Comparison of ENCODE assay signal across 14 mouse cellular contexts in genomic region chr2:33630081-33631021, GRCm38 (mm10). TPM values are rescaled to one million over a fixed set of nuclear protein-coding genes. Genes with fewer than 3 reads are reported as not detected.
DNase-seq lines count a peak whose midpoint lies in the region; ATAC-seq lines count a peak whose summit lies in the region.
"Had no signal": no experiment of that assay in that cellular context is flagged by ENCODE, and none has a peak within 500 bp of the region (broad histone marks: within the 10 kb centered on the region; RNA-seq: fewer than 3 reads in every experiment).

No protein-coding gene starts in this region.

- ATAC-seq in forebrain, embryonic 11.5 days (replicated peaks; ENCODE audit: low FRiP score) = 0 out of 2 replicates have a peak, but pooled peaks have one; percentile 28
- no peak for ATAC-seq in forebrain, embryonic 14.5 days
- ATAC-seq in hindbrain, embryonic 13.5 days (ENCODE audit: low FRiP score) = no peak
- ATAC-seq in midbrain, embryonic 13.5 days = peak; percentile 68
- ATAC-seq in cerebellum, adult (ENCODE audit: insufficient number of reproducible peaks, low FRiP score, low TSS enrichment) = no peak

- H3K27me3 ChIP-seq in forebrain, embryonic 11.5 days (ENCODE audit: control insufficient read depth, insufficient read depth, low read length) = peaks cover 97% of the 10 kb centered on the region
- peaks cover 98% of the 10 kb centered on the region for H3K27me3 ChIP-seq in forebrain, embryonic 14.5 days (replicated peaks; ENCODE audit: control insufficient read depth, insufficient read depth, low read length)
- peaks cover 99% of the 10 kb centered on the region for H3K27me3 ChIP-seq in hindbrain, embryonic 13.5 days
- H3K27me3 ChIP-seq in midbrain, embryonic 13.5 days = peaks cover 99% of the 10 kb centered on the region

- H3K27ac ChIP-seq in forebrain, embryonic 11.5 days (ENCODE audit: low read depth, low read length) = no peak overlapping the region
- H3K27ac ChIP-seq in forebrain, embryonic 14.5 days (ENCODE audit: low read depth, low read length) = no peak overlapping the region
- peak overlapping the region; percentile 84 for H3K27ac ChIP-seq in hindbrain, embryonic 13.5 days
- no peak overlapping the region for H3K27ac ChIP-seq in midbrain, embryonic 13.5 days
- H3K27ac ChIP-seq: heart, embryonic 15.5 days; liver, embryonic 14.5 days had no signal

- peaks cover 21% of the 10 kb centered on the region for H3K4me1 ChIP-seq in forebrain, embryonic 11.5 days (replicated peaks; ENCODE audit: control insufficient read depth, insufficient read depth, low read length)
- H3K4me1 ChIP-seq in forebrain, embryonic 14.5 days (ENCODE audit: control insufficient read depth, insufficient read depth, low read length) = no peaks in the 10 kb centered on the region
- H3K4me1 ChIP-seq in hindbrain, embryonic 13.5 days (replicated peaks) = peaks cover 76% of the 10 kb centered on the region
- peaks cover 58% of the 10 kb centered on the region for H3K4me1 ChIP-seq in midbrain, embryonic 13.5 days (replicated peaks)
- H3K4me1 ChIP-seq: megakaryocyte, embryonic 14.5 days had no signal

- WGBS in forebrain, embryonic 11.5 days = under 1% methylated on average over 33 of the region's 34 CpGs
- under 1% methylated on average over 34 of the region's 34 CpGs for WGBS in forebrain, embryonic 14.5 days
- WGBS in hindbrain, embryonic 13.5 days = 2% methylated on average over 34 of the region's 34 CpGs
- WGBS in midbrain, embryonic 13.5 days = under 1% methylated on average over 34 of the region's 34 CpGs

- no peaks in the 10 kb centered on the region for H3K9me3 ChIP-seq in forebrain, embryonic 11.5 days (ENCODE audit: control insufficient read depth, low read length)
- H3K9me3 ChIP-seq in forebrain, embryonic 14.5 days (replicated peaks; ENCODE audit: control insufficient read depth, low read length) = no peaks in the 10 kb centered on the region
- H3K9me3 ChIP-seq in hindbrain, embryonic 13.5 days = no peaks in the 10 kb centered on the region
- H3K9me3 ChIP-seq in midbrain, embryonic 13.5 days = no peaks in the 10 kb centered on the region
- H3K9me3 ChIP-seq: G1E; heart, embryonic 15.5 days; megakaryocyte, embryonic 14.5 days had no signal

- no peak overlapping the region; the same call in 1 of the 2 replicates for H3K4me2 ChIP-seq in forebrain, embryonic 11.5 days (ENCODE audit: low read depth, low read length, severe bottlenecking)
- no peak overlapping the region for H3K4me2 ChIP-seq in forebrain, embryonic 14.5 days (ENCODE audit: low read length)
- H3K4me2 ChIP-seq in hindbrain, embryonic 13.5 days = peak overlapping the region; percentile 55
- peak overlapping the region; percentile 50 for H3K4me2 ChIP-seq in midbrain, embryonic 13.5 days (replicated peaks)
- H3K4me2 ChIP-seq: heart, embryonic 15.5 days had no signal

- no peak overlapping the region for H3K9ac ChIP-seq in forebrain, embryonic 11.5 days (ENCODE audit: low read length)
- no peak overlapping the region for H3K9ac ChIP-seq in forebrain, embryonic 14.5 days (ENCODE audit: low read length)
- peak overlapping the region; percentile 63 for H3K9ac ChIP-seq in hindbrain, embryonic 13.5 days
- H3K9ac ChIP-seq in midbrain, embryonic 13.5 days (replicated peaks) = 0 out of 2 replicates have a peak overlapping the region, but pooled peaks have one; percentile 36
- H3K9ac ChIP-seq: heart, embryonic 15.5 days; liver, embryonic 14.5 days had no signal

- DNase-seq in forebrain, embryonic 11.5 days (ENCODE audit: low spot score) = peak; percentile 70
- no peak for DNase-seq in forebrain, embryonic 14.5 days (ENCODE audit: low spot score)
- peak; percentile 69 for DNase-seq in embryo, embryonic 10.5 days (ENCODE audit: low spot score)
- DNase-seq in spleen, postnatal 4 days (ENCODE audit: low spot score in 2 of 2) = no peak
- DNase-seq in urinary bladder, postnatal 14 days (ENCODE audit: low spot score) = no peak
- DNase-seq: kidney, adult 2 months; spleen, adult 18-20 months had no signal

- H3K4me3 ChIP-seq in forebrain, embryonic 11.5 days (ENCODE audit: low read depth, low read length) = peak overlapping the region; percentile 12; the same call in 1 of the 2 replicates
- no peak overlapping the region for H3K4me3 ChIP-seq in forebrain, embryonic 14.5 days (ENCODE audit: low read depth, low read length)
- H3K4me3 ChIP-seq in hindbrain, embryonic 13.5 days = peak overlapping the region; percentile 33
- H3K4me3 ChIP-seq in midbrain, embryonic 13.5 days (replicated peaks) = 0 out of 2 replicates have a peak overlapping the region, but pooled peaks have one; percentile 26
- H3K4me3 ChIP-seq: megakaryocyte, embryonic 14.5 days had no signal

- H3K36me3 ChIP-seq in forebrain, embryonic 11.5 days (ENCODE audit: control insufficient read depth, insufficient read depth, low read length) = no peaks in the 10 kb centered on the region
- H3K36me3 ChIP-seq in forebrain, embryonic 14.5 days (ENCODE audit: control insufficient read depth, insufficient read depth, low read length) = no peaks in the 10 kb centered on the region
- H3K36me3 ChIP-seq in hindbrain, embryonic 13.5 days = no peaks in the 10 kb centered on the region
- H3K36me3 ChIP-seq in midbrain, embryonic 13.5 days = no peaks in the 10 kb centered on the region
- H3K36me3 ChIP-seq: G1E; heart, embryonic 15.5 days had no signal

RNA-seq across cellular contexts. Expression of gene Lmx1b, which starts 10.0 kb away (rescaled TPM):
- polyA plus RNA-seq in forebrain, embryonic 11.5 days (2014; fragmentation: Nextera tagmentation; extraction: Ambion mirVana) = 1.0 and 1.6 TPM in 2 replicates
- 0.34 and 0.40 TPM in 2 replicates for polyA plus RNA-seq in forebrain, embryonic 14.5 days (2014; fragmentation: Nextera tagmentation; extraction: Ambion mirVana)
- polyA plus RNA-seq in hindbrain, embryonic 13.5 days (2015; fragmentation: Nextera tagmentation; extraction: Ambion mirVana) = 6.3 and 6.7 TPM in 2 replicates
- 2.5 and 2.7 TPM in 2 replicates for polyA plus RNA-seq in midbrain, embryonic 13.5 days (2015; fragmentation: Nextera tagmentation; extraction: Ambion mirVana)
- polyA plus RNA-seq: G1E; heart, embryonic 15.5 days had no signal

Comparison
In these comparisons a context has a peak if more than half of its experiments do, and no peak if none do; other contexts are left out.
1. ATAC-seq: peak in forebrain, embryonic 11.5 days (single experiment) and midbrain, embryonic 13.5 days (single experiment); none in forebrain, embryonic 14.5 days (single experiment), hindbrain, embryonic 13.5 days (single experiment) and cerebellum, adult (single experiment).
2. DNase-seq: peak in forebrain, embryonic 11.5 days (single experiment) and embryo, embryonic 10.5 days (single experiment); none in forebrain, embryonic 14.5 days (single experiment), spleen, postnatal 4 days (0 of 2) and urinary bladder, postnatal 14 days (single experiment).
3. H3K4me2 ChIP-seq: peak in hindbrain, embryonic 13.5 days (single experiment) and midbrain, embryonic 13.5 days (single experiment); none in forebrain, embryonic 11.5 days (single experiment) and forebrain, embryonic 14.5 days (single experiment).
4. H3K9ac ChIP-seq: peak in hindbrain, embryonic 13.5 days (single experiment) and midbrain, embryonic 13.5 days (single experiment); none in forebrain, embryonic 11.5 days (single experiment) and forebrain, embryonic 14.5 days (single experiment).